Mouse (Mus musculus): ENCODE data around the gene Tmprss3. TPM values are rescaled to one million over a fixed set of nuclear protein-coding genes. Genes with fewer than 3 reads are reported as not detected.

Gene Tmprss3
- polyA plus RNA-seq, 1 experiment, result 0.10 TPM

DNA sequence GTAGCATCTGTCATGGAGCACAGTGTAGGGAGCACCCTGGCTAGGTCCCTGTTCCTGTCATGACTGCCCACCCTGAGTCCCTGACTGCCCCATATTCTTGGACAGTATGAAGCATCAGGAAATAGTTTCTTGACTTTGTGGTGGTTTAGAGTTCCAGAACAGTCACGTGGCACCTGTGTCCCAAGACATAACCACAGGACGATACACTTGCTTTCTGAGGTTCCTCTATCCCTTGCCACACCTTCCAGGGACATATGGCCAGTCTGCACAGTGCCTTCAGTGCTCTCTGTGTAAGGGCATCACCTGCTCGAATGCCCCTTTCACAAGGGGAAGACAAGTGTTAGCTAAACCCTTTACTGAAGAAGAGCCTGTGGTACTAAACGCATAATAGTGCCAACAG is 17.3 kb downstream of the Tmprss3 start:
- Histone ChIP-seq H3K4me1 (ENCODE audit: control insufficient read depth, insufficient read depth, low read length) (no peaks in the 10 kb centered on the region), H3K4me3 (ENCODE audit: insufficient read depth, low read length) (no peak overlapping the region), H3K27ac (ENCODE audit: insufficient read depth, low read length) (no peak overlapping the region)
- TF ChIP-seq POLR2A (IDR thresholded peaks at IDR 0.05; ENCODE audit: extremely low read depth, insufficient read depth, low read length), result no peak
- TF ChIP-seq CTCF (IDR thresholded peaks at IDR 0.05; ENCODE audit: extremely low read depth, insufficient read depth, low read length), result no peak

DNA sequence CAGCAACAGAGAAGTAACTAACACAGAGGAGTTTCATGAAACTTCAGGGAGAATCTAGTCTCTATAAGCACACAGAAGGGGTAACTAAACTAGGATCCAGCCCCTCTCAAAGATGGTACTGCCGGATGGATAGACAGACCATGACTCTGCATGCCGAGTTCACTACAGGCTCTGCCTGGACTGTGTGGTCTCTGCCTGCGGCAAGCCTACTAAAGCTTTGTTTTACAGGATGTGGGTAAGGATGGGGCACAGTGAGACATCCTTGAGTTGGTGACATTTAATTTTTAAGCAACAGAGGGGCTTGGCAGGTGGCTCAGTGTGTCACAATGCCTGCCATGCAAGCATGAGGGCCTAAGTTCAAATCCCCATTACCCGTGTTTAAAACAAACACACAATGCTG is 22.5 kb downstream of the Tmprss3 start:
- Histone ChIP-seq H3K27ac (ENCODE audit: insufficient read depth, low read length) (no peak overlapping the region), H3K4me3 (ENCODE audit: insufficient read depth, low read length) (no peak overlapping the region), H3K4me1 (ENCODE audit: control insufficient read depth, insufficient read depth, low read length) (no peaks in the 10 kb centered on the region)
- TF ChIP-seq POLR2A (IDR thresholded peaks at IDR 0.05; ENCODE audit: extremely low read depth, insufficient read depth, low read length) (no peak), CTCF (IDR thresholded peaks at IDR 0.05; ENCODE audit: extremely low read depth, insufficient read depth, low read length) (no peak)

DNA sequence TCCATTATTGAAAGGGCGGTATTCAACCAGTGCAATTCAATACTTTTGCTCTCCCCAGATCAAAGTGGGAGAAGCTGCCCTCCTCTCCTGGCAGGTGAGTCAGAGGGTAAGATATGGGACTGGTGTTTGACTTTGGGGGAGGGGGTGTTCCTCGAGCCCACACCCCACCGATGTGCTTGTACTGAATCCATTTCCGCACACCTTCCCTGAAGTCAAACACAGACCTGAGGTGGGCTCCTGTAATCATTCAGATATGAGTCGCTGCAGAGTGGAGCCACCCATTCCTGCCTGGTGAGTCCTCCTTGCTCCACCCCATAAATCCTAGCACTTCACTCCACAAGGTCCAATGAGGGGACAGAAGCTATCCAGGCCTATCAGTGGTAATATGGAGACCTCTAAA is 29.0 kb downstream of the Tmprss3 start:
- H3K27ac ChIP-seq (ENCODE audit: insufficient read depth, low read length), result no peak overlapping the region
- no peak for TF ChIP-seq POLR2A (IDR thresholded peaks at IDR 0.05; ENCODE audit: extremely low read depth, insufficient read depth, low read length)
- TF ChIP-seq CTCF (IDR thresholded peaks at IDR 0.05; ENCODE audit: extremely low read depth, insufficient read depth, low read length), result no peak
- H3K4me3 ChIP-seq (ENCODE audit: insufficient read depth, low read length), result no peak overlapping the region
- H3K4me1 ChIP-seq (ENCODE audit: control insufficient read depth, insufficient read depth, low read length), result no peaks in the 10 kb centered on the region

DNA sequence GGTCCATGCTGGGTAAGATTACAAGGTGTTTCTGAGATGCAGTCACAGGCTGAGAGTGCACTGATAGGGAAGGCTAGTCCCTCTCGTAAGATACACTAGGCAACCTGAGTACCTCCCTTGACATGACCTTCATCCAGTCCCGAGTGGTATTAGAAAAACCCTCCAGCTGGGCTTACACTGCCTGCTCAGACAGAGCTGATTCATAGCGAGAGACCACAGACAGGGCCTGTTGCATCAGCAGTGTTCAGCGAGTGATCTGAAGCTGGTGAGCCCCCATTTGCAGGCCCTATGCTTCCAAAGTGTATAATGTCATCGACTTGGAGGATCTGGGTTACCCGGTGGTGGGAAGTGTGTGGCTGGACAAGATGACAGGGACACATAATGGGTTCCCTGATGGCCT is 33.6 kb downstream of the Tmprss3 start, which contains the start of gene Tff1:
Gene Tff1 (minus strand): TSS at position 151 of the 400 bp plus-strand sequence.
- TF ChIP-seq CTCF (IDR thresholded peaks at IDR 0.05; ENCODE audit: extremely low read depth, insufficient read depth, low read length) (no peak), POLR2A (IDR thresholded peaks at IDR 0.05; ENCODE audit: extremely low read depth, insufficient read depth, low read length) (no peak)

DNA sequence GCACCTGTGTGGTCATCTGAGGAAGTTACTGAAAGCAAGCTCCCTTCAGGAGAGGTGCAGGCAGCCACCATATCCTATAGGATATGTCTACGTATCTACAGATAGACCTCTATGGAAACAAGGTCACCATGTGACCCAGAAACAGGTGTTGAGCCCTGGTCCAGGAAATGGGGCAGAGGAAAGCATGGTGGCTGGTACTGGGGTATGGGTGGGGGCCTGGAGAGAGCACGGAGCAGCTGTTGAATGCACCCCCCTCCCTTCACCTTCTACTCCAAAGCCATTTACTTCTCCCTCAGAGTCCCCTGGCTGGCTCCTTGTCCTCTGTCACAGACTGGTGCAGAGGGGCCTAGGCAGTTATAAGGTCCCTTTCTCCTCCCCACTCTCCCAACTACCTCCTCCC is 35.0 kb downstream of the Tmprss3 start:
- no peaks in the 10 kb centered on the region for H3K4me1 ChIP-seq (ENCODE audit: control insufficient read depth, insufficient read depth, low read length)
- H3K4me3 ChIP-seq (ENCODE audit: insufficient read depth, low read length), result no peak overlapping the region
- H3K27ac ChIP-seq (ENCODE audit: insufficient read depth, low read length), result no peak overlapping the region
- TF ChIP-seq POLR2A (IDR thresholded peaks at IDR 0.05; ENCODE audit: extremely low read depth, insufficient read depth, low read length) (no peak), CTCF (IDR thresholded peaks at IDR 0.05; ENCODE audit: extremely low read depth, insufficient read depth, low read length) (no peak)

More for the DNA sequence above, 33.6 kb downstream of the Tmprss3 start, which contains the start of gene Tff1:
- Histone ChIP-seq H3K4me3 (ENCODE audit: insufficient read depth, low read length) (no peak within 1 kb of the TSS), H3K27ac (ENCODE audit: insufficient read depth, low read length) (no peak within 1 kb of the TSS), H3K4me1 (ENCODE audit: control insufficient read depth, insufficient read depth, low read length) (no peaks in the 10 kb centered on the region)

DNA sequence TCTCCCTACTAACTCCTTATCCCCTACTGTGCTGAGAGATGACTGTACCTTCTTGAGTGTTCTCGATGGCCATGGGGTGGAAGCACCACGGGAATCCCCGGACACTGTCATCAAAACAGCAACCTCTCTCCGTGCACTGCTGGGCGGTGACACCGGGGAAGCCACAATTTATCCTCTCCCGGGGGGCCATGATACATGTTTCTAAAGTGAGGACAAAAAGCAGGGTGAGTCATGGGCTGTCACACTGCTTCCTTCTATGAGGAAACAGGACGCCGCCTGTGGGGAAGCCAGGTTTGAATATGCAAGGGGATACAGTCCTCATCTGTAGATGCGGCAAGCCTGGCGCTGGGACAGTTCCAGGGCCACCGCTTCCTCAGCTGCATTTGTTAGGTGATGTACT is 36.2 kb downstream of the Tmprss3 start:
- no peak for TF ChIP-seq POLR2A (IDR thresholded peaks at IDR 0.05; ENCODE audit: extremely low read depth, insufficient read depth, low read length)
- TF ChIP-seq CTCF (IDR thresholded peaks at IDR 0.05; ENCODE audit: extremely low read depth, insufficient read depth, low read length), result no peak
- H3K27ac ChIP-seq (ENCODE audit: insufficient read depth, low read length), result no peak overlapping the region
- H3K4me3 ChIP-seq (ENCODE audit: insufficient read depth, low read length), result no peak overlapping the region
- H3K4me1 ChIP-seq (ENCODE audit: control insufficient read depth, insufficient read depth, low read length), result no peaks in the 10 kb centered on the region

DNA sequence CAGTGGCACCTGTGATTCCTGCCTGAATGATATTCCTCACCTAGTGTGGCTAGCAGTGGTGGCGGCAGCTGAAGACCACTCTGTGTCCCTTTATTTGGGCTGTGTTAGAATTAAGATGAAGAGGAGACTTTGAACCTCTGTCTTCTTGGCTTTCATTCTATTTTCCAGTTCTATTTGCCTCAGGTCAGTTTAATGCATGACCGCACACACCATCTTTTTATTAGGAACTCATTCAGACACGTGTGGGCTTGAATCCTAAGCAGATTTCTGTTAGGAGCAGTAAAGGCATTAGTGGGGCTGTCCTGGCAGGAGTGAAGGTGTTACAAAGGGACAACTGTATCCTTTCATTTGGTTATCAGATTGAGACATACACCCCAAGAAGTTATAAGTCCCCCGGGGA is 38.5 kb downstream of the Tmprss3 start:
- Histone ChIP-seq H3K4me3 (ENCODE audit: insufficient read depth, low read length) (no peak overlapping the region), H3K4me1 (ENCODE audit: control insufficient read depth, insufficient read depth, low read length) (no peaks in the 10 kb centered on the region), H3K27ac (ENCODE audit: insufficient read depth, low read length) (no peak overlapping the region)
- TF ChIP-seq CTCF (IDR thresholded peaks at IDR 0.05; ENCODE audit: extremely low read depth, insufficient read depth, low read length), result no peak
- TF ChIP-seq POLR2A (IDR thresholded peaks at IDR 0.05; ENCODE audit: extremely low read depth, insufficient read depth, low read length), result no peak

DNA sequence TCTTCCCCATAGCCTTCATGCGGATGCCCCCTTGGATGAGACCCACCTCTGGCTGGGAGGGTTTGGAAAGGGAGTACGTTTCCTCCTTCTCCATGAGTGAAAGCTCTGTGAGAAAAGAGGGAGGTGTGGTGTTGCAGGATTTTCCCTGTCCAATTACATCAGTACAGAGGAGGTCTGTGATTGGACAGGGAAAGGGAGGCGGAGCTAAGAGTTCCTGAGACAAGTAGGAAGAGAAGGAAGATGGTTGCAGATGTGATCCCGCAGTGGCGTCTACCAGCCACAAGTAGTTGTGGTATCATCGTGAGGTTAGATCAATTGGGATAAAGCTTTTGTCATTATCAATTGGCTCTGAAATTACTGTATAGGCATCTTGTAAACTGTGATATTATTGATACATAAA is 40.9 kb downstream of the Tmprss3 start:
- H3K4me3 ChIP-seq (ENCODE audit: insufficient read depth, low read length), result no peak overlapping the region
- no peaks in the 10 kb centered on the region for H3K4me1 ChIP-seq (ENCODE audit: control insufficient read depth, insufficient read depth, low read length)
- TF ChIP-seq POLR2A (IDR thresholded peaks at IDR 0.05; ENCODE audit: extremely low read depth, insufficient read depth, low read length) (no peak), CTCF (IDR thresholded peaks at IDR 0.05; ENCODE audit: extremely low read depth, insufficient read depth, low read length) (no peak)
- H3K27ac ChIP-seq (ENCODE audit: insufficient read depth, low read length), result no peak overlapping the region

DNA sequence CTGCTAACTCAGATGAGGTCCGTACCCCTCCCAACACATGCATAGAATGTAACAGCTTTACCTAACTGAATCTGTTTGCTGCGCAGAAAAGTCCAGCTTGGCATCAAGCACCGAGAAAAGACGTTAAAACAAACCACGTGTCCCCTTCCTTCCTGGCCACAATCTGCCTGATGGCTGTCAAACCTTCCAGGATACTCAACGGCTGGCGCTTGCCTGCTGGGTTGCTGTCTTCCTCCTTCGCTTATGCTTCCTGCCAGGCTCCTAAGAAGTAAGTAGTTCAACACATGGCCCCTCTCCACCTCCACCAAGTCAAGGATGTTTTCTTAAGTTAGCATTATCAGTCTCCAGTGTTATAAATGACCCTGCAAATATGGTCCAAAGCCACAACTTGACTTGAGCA is 45.0 kb downstream of the Tmprss3 start:
- H3K27ac ChIP-seq (ENCODE audit: insufficient read depth, low read length), result no peak overlapping the region
- no peak overlapping the region for H3K4me3 ChIP-seq (ENCODE audit: insufficient read depth, low read length)
- no peaks in the 10 kb centered on the region for H3K4me1 ChIP-seq (ENCODE audit: control insufficient read depth, insufficient read depth, low read length)
- TF ChIP-seq POLR2A (IDR thresholded peaks at IDR 0.05; ENCODE audit: extremely low read depth, insufficient read depth, low read length) (no peak), CTCF (IDR thresholded peaks at IDR 0.05; ENCODE audit: extremely low read depth, insufficient read depth, low read length) (no peak)

DNA sequence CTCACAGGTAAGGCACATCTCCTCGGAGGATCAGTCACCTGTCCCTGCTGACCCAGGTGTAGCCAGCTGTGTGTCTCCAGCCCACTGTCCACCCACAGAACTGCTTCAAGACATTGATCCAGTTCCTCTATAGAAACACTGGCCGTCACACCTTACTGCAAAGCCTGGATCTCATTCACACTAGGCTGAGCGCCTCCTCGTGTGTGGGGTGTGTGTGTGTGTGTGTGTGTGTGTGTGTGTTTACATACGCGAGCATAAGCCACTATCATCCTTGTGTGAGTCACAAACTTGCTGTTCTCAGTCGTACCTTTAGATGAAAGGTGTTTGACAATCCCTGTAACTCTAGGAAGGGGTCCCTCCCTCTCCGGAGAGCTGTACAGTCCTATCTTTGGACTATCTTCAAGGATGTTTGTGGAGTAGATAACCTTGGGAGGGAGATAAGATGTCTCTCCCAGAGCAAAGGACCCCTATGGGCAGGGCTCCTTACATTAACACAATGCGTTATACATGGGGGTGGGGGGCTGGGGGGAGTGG is 45.7 kb downstream of the Tmprss3 start:
- no peaks in the 10 kb centered on the region for H3K4me1 ChIP-seq (ENCODE audit: control insufficient read depth, insufficient read depth, low read length)
- TF ChIP-seq CTCF (IDR thresholded peaks at IDR 0.05; ENCODE audit: extremely low read depth, insufficient read depth, low read length) (no peak), POLR2A (IDR thresholded peaks at IDR 0.05; ENCODE audit: extremely low read depth, insufficient read depth, low read length) (no peak)
- no peak overlapping the region for H3K4me3 ChIP-seq (ENCODE audit: insufficient read depth, low read length)
- H3K27ac ChIP-seq (ENCODE audit: insufficient read depth, low read length), result no peak overlapping the region

Data from cortical plate, adult 2 months (tissue).